Mouse (Mus musculus) stomach, postnatal 0 days (tissue): ENCODE measurements around the gene Lrmda. TPM values are rescaled to one million over a fixed set of nuclear protein-coding genes. Genes with fewer than 3 reads are reported as not detected.

Experiments
- ATAC-seq: fragments of 200-750 bp; cut with Nextera tagmentation; 2 replicates; pipeline ENCODE4 v1.8.0; 2017; ENCODE audit not compliant: low FRiP score, low TSS enrichment
- DNase-seq: peaks from one replicate; pipeline ENCODE4 v3.0.0-alpha.2; 2016; ENCODE audit warnings: low spot score
- H3K27ac ChIP-seq: fragments of 300-500 bp; sonication (generic); replicated peaks from 2 replicates; pipeline ENCODE4 v1.5.1; 2014; ENCODE audit warnings: mild to moderate bottlenecking, control low read depth
- H3K27me3 ChIP-seq: fragments of 300-500 bp; sonication (generic); 2 replicates; pipeline ENCODE4 v1.6.1; 2014; ENCODE audit warnings: low read length; ENCODE audit not compliant: control insufficient read depth, insufficient read depth
- H3K36me3 ChIP-seq: fragments of 300-500 bp; sonication (generic); 2 replicates; pipeline ENCODE4 v1.6.1; 2014; ENCODE audit warnings: low read length, mixed read lengths; ENCODE audit not compliant: control insufficient read depth, insufficient read depth
- H3K4me1 ChIP-seq: fragments of 300-500 bp; sonication (generic); replicated peaks from 2 replicates; pipeline ENCODE4 v1.6.1; 2014; ENCODE audit warnings: antibody characterized with exemption; ENCODE audit not compliant: control insufficient read depth, insufficient read depth
- H3K4me2 ChIP-seq: fragments of 300-500 bp; sonication (generic); replicated peaks from 2 replicates; pipeline ENCODE4 v1.6.1; 2014; ENCODE audit warnings: low read depth, mild to moderate bottlenecking, control low read depth, moderate library complexity
- H3K4me3 ChIP-seq: fragments of 300-500 bp; sonication (generic); 2 replicates; pipeline ENCODE4 v1.5.1; 2014; ENCODE audit warnings: low read depth, low read length, control low read depth
- H3K9ac ChIP-seq: fragments of 300-500 bp; sonication (generic); 2 replicates; pipeline ENCODE4 v1.6.1; 2014; ENCODE audit warnings: mild to moderate bottlenecking, low read length, control low read depth, mixed read lengths
- H3K9me3 ChIP-seq: fragments of 300-500 bp; sonication (generic); 2 replicates; pipeline ENCODE4 v1.6.1; 2016; ENCODE audit warnings: low read length; ENCODE audit not compliant: control insufficient read depth
- CTCF ChIP-seq: IDR thresholded peaks from 2 replicates; pipeline ENCODE4 v1.5.1; 2016; ENCODE audit warnings: antibody characterized with exemption, low read depth, mild to moderate bottlenecking, moderate library complexity
- EP300 ChIP-seq: optimal IDR thresholded peaks from 2 replicates; pipeline ENCODE3; 2016; ENCODE audit warnings: antibody characterized with exemption
- WGBS: fragments of 180-500 bp; shearing (Covaris S2); extraction: QIAGEN DNeasy Blood & Tissue Kit; methylation state at CpG from one replicate; pipeline ENCODE4 v1.1.7; 2014; 5-methylcytosine and 5-hydroxymethylcytosine counted together
- polyA plus RNA-seq: library from polyadenylated mRNA; unstranded; fragments of >200 nt; fragmentation: Nextera tagmentation; extraction: Ambion mirVana; gene quantifications from 2 replicates; pipeline ENCODE4 v1.2.1, GENCODE M21; 2015

Lrmda gene
- polyA plus RNA-seq, 1 experiment from 2014 or later: 0.39 TPM

- Histone ChIP-seq H3K4me2 (no peak overlapping the region), H3K36me3 (no peaks in the 10 kb centered on the region), H3K9ac (no peak overlapping the region), H3K4me1 (no peaks in the 10 kb centered on the region), H3K27me3 (no peaks in the 10 kb centered on the region), H3K27ac (no peak overlapping the region), H3K4me3 (no peak overlapping the region), H3K9me3 (no peaks in the 10 kb centered on the region)
- TF ChIP-seq EP300 (no peak), CTCF (no peak)
- 64% methylated on average over 4 of the region's 4 CpGs for WGBS
- ATAC-seq: no peak; the same call in 1 of the 2 replicates
- peak; percentile 17 for DNase-seq
These were observed 348.1 kb downstream of the Lrmda start for GRCm38 (mm10) chr14:22367615-22368014.

- no peaks in the 10 kb centered on the region for H3K9me3 ChIP-seq
- no peaks in the 10 kb centered on the region for H3K36me3 ChIP-seq
- H3K27ac ChIP-seq: no peak overlapping the region
- peak; percentile 26; the same call in 1 of the 2 replicates for ATAC-seq
- no peaks in the 10 kb centered on the region for H3K4me1 ChIP-seq
- DNase-seq: no peak
- no peak overlapping the region for H3K9ac ChIP-seq
- no peak overlapping the region for H3K4me3 ChIP-seq
- WGBS: 34% methylated on average over 8 of the region's 8 CpGs
- H3K27me3 ChIP-seq: no peaks in the 10 kb centered on the region
- TF ChIP-seq CTCF (no peak), EP300 (no peak)
- no peak overlapping the region for H3K4me2 ChIP-seq
These were observed 351.6 kb downstream of the Lrmda start for GRCm38 (mm10) chr14:22371136-22371535.

GRCm38 (mm10) chr14:22372666-22373360 is 353.3 kb downstream of the Lrmda start:
- Histone ChIP-seq H3K9me3 (no peaks in the 10 kb centered on the region), H3K9ac (no peak overlapping the region), H3K4me3 (no peak overlapping the region), H3K27ac (no peak overlapping the region), H3K4me1 (no peaks in the 10 kb centered on the region), H3K36me3 (no peaks in the 10 kb centered on the region), H3K4me2 (no peak overlapping the region), H3K27me3 (no peaks in the 10 kb centered on the region)
- no peak for DNase-seq
- 71% methylated on average over 9 of the region's 9 CpGs for WGBS
- TF ChIP-seq CTCF: no peak
- TF ChIP-seq EP300: no peak
- ATAC-seq: no peak

- TF ChIP-seq CTCF (no peak), EP300 (no peak)
- Histone ChIP-seq H3K4me3 (no peak overlapping the region), H3K27me3 (no peaks in the 10 kb centered on the region), H3K9me3 (no peaks in the 10 kb centered on the region), H3K9ac (no peak overlapping the region), H3K4me1 (no peaks in the 10 kb centered on the region), H3K36me3 (no peaks in the 10 kb centered on the region), H3K4me2 (no peak overlapping the region), H3K27ac (no peak overlapping the region)
- DNase-seq (no peak), ATAC-seq (no peak)
- 51% methylated on average over 3 of the region's 3 CpGs for WGBS
These were observed 353.8 kb downstream of the Lrmda start for GRCm38 (mm10) chr14:22373361-22373745.

- no peak overlapping the region for H3K4me3 ChIP-seq
- H3K4me1 ChIP-seq: no peaks in the 10 kb centered on the region
- TF ChIP-seq CTCF (no peak), EP300 (no peak)
- ATAC-seq: no peak
- DNase-seq: no peak
- no peaks in the 10 kb centered on the region for H3K9me3 ChIP-seq
- H3K4me2 ChIP-seq: no peak overlapping the region
- H3K36me3 ChIP-seq: no peaks in the 10 kb centered on the region
- 94% methylated on average over 1 of the region's 1 CpGs for WGBS
- H3K27me3 ChIP-seq: no peaks in the 10 kb centered on the region
- no peak overlapping the region for H3K9ac ChIP-seq
- H3K27ac ChIP-seq: no peak overlapping the region
These were observed 357.6 kb downstream of the Lrmda start for GRCm38 (mm10) chr14:22377148-22377547.

- no peaks in the 10 kb centered on the region for H3K36me3 ChIP-seq
- no peak overlapping the region for H3K4me2 ChIP-seq
- TF ChIP-seq EP300: no peak
- TF ChIP-seq CTCF: peak; percentile 13; the same call in 1 of the 2 replicates
- WGBS: 58% methylated on average over 4 of the region's 4 CpGs
- H3K4me3 ChIP-seq: no peak overlapping the region
- H3K27ac ChIP-seq: no peak overlapping the region
- no peaks in the 10 kb centered on the region for H3K27me3 ChIP-seq
- ATAC-seq: no peak
- H3K9ac ChIP-seq: no peak overlapping the region
- DNase-seq: no peak
- H3K9me3 ChIP-seq: no peaks in the 10 kb centered on the region
- no peaks in the 10 kb centered on the region for H3K4me1 ChIP-seq
These were observed 362.6 kb downstream of the Lrmda start for GRCm38 (mm10) chr14:22382101-22382500.
